Mouse (Mus musculus): ENCODE measurements around the gene 4930523C07Rik. TPM values are rescaled to one million over a fixed set of nuclear protein-coding genes. Genes with fewer than 3 reads are reported as not detected.

The 4930523C07Rik gene
- polyA plus RNA-seq, 1 experiment from 2014 or later: 1.2 TPM

DNA sequence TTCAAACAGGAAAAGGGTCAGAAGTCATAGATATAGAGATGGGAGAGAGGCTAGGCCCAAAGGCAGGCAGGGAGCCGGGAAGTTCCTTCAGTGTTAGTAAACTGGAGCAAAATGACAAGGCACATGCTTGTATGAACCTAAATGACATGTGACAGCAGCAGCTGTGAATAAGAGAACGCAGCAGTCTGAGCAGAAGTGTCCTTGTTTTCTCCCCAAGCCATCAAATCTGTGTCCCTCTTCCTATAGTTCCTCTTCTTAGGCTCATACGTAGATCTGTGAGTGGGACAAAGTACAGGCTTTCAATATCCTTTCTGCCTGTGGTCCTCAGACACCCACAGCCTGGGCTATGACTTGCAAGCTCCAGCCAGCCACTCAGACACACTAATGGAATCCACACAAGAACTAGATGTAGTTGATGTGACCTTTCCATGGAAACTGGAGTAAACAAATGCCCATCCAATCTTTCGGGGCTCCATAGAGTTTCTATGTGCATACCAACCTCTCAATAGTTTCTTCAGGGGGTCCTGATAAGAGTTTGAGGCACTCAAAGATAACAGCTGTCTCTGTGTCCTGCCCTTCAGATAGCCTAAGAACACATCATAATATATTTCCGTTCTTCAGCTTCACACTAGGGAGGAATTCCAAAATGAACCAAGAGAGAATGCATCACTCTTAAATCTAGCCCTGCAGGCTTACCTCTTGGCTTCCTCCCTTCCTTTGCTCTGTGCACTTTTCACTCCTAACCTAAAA is 5.1 kb downstream of the 4930523C07Rik start:
- 85% methylated on average over 5 of the region's 5 CpGs for WGBS
- no peak overlapping the region for H3K27ac ChIP-seq
- no peak overlapping the region for H3K9ac ChIP-seq (replicated peaks)
- H3K4me3 ChIP-seq (replicated peaks): no peak overlapping the region
- ATAC-seq: no peak
- H3K9me3 ChIP-seq: no peaks in the 10 kb centered on the region
- no peak overlapping the region for H3K4me2 ChIP-seq (replicated peaks)
- H3K27me3 ChIP-seq: peaks cover 5% of the 10 kb centered on the region; the same call in 1 of the 2 replicates
- H3K36me3 ChIP-seq: no peaks in the 10 kb centered on the region
- peaks cover 3% of the 10 kb centered on the region for H3K4me1 ChIP-seq (replicated peaks)

DNA sequence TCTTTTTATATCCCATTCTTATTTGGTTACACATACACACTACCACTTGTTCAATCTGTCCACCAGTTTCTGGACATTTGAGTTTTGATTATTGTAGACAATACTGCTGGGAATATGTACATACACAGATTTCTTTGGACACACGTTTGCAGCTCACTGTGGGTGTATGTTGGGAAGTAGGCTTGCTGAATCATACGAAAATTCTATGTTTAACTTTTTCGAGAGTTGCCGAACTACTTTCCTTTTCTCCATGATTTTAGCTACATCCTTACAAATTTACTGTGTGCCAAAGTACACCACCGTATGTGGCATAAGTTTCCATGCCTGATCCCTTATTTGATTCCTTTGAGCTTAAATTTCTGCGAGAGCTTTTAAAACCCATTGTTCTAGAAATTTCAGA is 6.7 kb downstream of the 4930523C07Rik start:
- H3K27ac ChIP-seq: no peak overlapping the region
- no peak overlapping the region for H3K9ac ChIP-seq (replicated peaks)
- no peak overlapping the region for H3K4me3 ChIP-seq (replicated peaks)
- 95% methylated on average over 6 of the region's 6 CpGs for WGBS
- H3K4me2 ChIP-seq (replicated peaks): no peak overlapping the region
- H3K27me3 ChIP-seq: no peaks in the 10 kb centered on the region
- ATAC-seq: no peak
- no peaks in the 10 kb centered on the region for H3K36me3 ChIP-seq
- no peaks in the 10 kb centered on the region for H3K9me3 ChIP-seq
- no peaks in the 10 kb centered on the region for H3K4me1 ChIP-seq (replicated peaks)

DNA sequence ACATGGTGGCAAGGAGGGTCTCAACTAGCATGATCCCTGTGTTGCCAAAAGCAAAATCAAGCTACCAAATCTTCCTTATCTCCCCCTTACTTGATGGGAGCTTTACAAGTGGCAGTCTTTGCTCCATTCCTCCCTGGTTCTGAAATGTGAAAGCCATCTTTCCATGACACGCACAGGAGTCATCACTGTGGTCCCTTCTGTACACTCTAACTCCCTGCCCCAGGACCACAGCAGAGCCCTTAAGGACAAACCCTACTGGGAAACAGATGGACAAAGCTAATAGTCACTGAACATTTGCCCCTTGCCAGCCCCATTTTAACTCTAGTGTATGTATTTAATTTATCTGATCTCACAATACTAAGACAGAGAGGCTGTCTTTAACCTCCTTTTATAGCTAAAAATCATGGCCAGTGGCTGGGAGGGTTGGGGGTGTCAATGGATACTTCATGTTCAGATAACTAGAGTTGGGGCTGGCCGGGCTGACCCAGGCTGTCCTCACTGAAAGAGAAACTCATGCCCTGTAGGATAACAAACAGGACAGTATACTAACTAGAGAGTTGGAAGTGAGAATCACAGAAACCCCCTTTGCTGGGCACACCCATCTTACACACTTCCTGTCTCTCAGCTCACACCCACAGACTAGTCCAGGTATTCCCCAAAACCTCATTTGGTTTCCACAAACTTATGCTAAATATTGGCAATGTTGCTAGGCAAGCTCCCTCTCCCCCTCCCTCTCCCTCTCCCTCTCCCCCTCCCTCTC is 8.6 kb downstream of the 4930523C07Rik start:
- WGBS: 90% methylated on average over 2 of the region's 2 CpGs
- H3K4me3 ChIP-seq (replicated peaks): no peak overlapping the region
- no peaks in the 10 kb centered on the region for H3K36me3 ChIP-seq

DNA sequence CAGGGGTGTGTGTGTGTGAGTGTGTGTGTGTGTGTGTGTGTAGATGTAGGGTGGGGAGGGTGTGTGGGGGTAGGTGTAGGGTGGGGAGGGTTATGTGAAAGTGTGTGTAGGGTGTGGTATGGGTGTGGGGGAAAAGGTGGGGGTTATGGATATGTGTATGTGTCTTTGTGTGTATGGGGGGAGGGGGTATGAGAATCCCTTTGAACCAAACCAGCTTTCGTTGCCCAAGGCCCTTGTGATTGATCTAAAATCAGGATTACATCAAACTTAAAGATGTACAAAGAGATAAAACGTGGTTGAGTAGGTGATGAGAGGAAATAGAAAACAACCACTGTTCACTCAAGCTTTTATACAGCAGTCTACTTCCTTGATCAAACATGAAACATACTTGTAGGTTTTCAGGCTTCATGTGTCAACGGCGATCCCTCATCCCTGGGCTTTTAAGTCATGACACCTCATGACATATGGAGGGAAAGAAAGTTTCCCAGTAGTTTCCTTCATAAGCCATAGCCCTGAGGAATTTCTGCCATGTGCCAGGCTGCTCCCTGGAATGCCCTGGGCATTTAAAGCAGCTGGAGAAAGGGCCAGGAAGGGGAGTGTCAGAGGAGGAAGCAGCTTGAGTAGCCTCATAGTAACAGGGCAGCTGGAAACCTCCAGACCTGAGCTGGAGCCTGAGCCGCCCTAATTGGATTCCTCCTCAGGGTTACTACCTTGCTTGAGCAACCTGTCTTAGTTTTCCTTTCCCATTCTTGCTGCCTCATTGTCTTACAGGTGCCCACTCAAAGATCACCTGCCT is 9.5 kb downstream of the 4930523C07Rik start:
- WGBS: 83% methylated on average over 5 of the region's 5 CpGs
- ATAC-seq: peak; percentile 50; the same call in 1 of the 2 replicates
- Histone ChIP-seq H3K36me3 (no peaks in the 10 kb centered on the region), H3K9me3 (no peaks in the 10 kb centered on the region), H3K4me1 (replicated peaks) (no peaks in the 10 kb centered on the region), H3K27ac (no peak overlapping the region), H3K9ac (replicated peaks) (no peak overlapping the region), H3K4me3 (replicated peaks) (no peak overlapping the region), H3K27me3 (no peaks in the 10 kb centered on the region), H3K4me2 (replicated peaks) (no peak overlapping the region)

More for the DNA sequence above, 8.6 kb downstream of the 4930523C07Rik start:
- Histone ChIP-seq H3K27ac (no peak overlapping the region), H3K4me1 (replicated peaks) (no peaks in the 10 kb centered on the region), H3K9me3 (no peaks in the 10 kb centered on the region), H3K9ac (replicated peaks) (no peak overlapping the region), H3K4me2 (replicated peaks) (no peak overlapping the region), H3K27me3 (no peaks in the 10 kb centered on the region)
- ATAC-seq: no peak

DNA sequence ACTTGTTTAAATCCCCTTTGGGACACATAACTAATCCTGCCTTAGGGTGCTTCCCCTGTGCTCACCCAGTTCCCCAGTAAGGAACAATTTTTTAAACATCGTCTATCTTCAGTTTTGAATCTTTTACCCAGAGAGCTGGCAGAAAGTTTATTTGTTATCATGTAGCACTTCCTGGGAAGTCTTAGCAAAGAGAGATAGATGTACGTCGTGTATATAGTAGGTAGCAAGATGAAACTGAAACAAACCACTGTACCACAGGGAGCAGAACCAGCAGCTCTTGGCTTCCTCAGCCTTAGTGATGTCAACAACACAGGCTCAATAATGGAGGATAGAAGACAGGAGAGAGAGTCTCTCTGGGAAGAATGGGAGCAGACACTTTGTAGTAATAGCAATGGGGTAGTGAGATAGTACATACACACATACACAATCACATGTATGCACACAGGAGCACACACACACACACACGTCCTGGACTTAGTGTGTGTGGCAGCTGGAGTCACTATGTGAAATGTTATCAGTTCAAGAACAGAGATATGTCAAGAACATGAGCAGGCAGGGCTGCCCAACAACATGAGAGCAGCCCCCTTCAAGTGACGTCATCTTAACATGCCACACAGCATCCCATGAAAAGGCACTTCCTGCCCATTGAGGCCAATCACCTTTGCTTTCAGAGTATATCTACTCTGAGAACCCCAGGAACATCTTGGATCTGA is 10.3 kb downstream of the 4930523C07Rik start:
- Histone ChIP-seq H3K4me3 (replicated peaks) (no peak overlapping the region), H3K9me3 (no peaks in the 10 kb centered on the region), H3K36me3 (no peaks in the 10 kb centered on the region), H3K4me1 (replicated peaks) (no peaks in the 10 kb centered on the region), H3K27ac (no peak overlapping the region), H3K27me3 (no peaks in the 10 kb centered on the region), H3K4me2 (replicated peaks) (no peak overlapping the region), H3K9ac (replicated peaks) (no peak overlapping the region)
- no peak for ATAC-seq
- 81% methylated on average over 5 of the region's 5 CpGs for WGBS

DNA sequence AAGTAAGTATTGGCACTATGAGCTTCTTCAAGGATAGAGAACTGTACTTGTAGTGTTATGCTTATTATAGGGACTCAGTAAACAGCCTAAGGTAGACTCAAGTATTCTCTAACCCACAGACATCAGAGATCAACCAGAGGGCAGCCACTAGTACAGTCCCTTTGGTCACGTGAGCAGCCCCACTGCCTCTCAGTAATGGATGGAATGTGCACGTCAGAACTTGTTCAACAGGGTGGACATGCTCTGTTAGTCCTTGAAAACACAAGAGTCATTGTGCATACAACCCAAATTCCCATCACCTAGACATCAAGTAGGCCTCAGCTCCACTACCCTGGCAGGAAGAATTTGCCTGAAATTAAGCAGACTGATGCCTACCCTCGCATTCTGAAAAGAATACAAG is 13.5 kb downstream of the 4930523C07Rik start:
- Histone ChIP-seq H3K4me2 (replicated peaks) (no peak overlapping the region), H3K9me3 (no peaks in the 10 kb centered on the region), H3K4me1 (replicated peaks) (no peaks in the 10 kb centered on the region), H3K27ac (no peak overlapping the region), H3K27me3 (no peaks in the 10 kb centered on the region), H3K36me3 (no peaks in the 10 kb centered on the region), H3K4me3 (replicated peaks) (no peak overlapping the region), H3K9ac (replicated peaks) (no peak overlapping the region)
- WGBS: 70% methylated on average over 3 of the region's 3 CpGs
- no peak for ATAC-seq

DNA sequence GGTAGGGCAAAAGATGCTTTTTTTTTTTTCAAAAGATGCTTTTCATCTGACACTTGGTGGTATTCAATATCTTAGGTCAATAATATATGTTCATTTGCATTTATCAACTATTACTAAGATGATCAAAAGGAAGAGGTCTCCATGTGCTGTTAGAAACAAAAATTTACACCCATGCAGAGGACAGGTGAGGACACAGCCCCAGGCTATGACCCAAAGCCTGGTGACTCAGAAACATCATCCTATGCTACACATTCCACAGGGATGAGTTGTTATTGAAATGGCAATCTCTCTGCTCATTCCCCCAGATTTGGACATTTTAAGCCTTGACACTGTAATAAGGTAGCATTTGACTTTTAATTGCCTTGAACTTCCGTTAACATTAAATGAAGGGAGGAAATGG is 15.7 kb downstream of the 4930523C07Rik start:
- 81% methylated on average over 1 of the region's 1 CpGs for WGBS
- Histone ChIP-seq H3K36me3 (no peaks in the 10 kb centered on the region), H3K27me3 (no peaks in the 10 kb centered on the region), H3K4me3 (replicated peaks) (no peak overlapping the region), H3K9ac (replicated peaks) (no peak overlapping the region), H3K4me2 (replicated peaks) (no peak overlapping the region), H3K9me3 (no peaks in the 10 kb centered on the region), H3K27ac (no peak overlapping the region), H3K4me1 (replicated peaks) (no peaks in the 10 kb centered on the region)
- ATAC-seq: no peak

DNA sequence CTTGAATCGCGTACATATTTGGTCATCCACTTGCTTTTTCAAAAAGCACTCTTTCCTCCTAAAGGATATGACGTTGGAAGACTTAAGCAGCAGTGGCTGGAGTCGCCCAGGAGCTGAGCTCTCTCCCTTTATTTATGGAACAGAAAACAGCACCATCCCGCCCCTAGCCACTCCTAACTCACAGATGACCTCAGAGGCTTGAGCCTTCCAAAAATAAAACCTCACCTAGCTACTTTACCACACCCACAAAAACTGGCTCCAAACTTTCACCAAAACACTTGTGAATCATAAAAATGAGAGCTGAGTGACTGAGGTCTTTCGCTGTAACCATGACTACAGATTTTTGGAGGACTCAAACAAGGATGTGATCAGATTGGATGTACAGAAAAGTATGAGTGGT is 16.4 kb downstream of the 4930523C07Rik start:
- Histone ChIP-seq H3K27me3 (no peaks in the 10 kb centered on the region), H3K9ac (replicated peaks) (no peak overlapping the region), H3K4me1 (replicated peaks) (no peaks in the 10 kb centered on the region), H3K4me3 (replicated peaks) (no peak overlapping the region), H3K9me3 (no peaks in the 10 kb centered on the region), H3K27ac (no peak overlapping the region), H3K4me2 (replicated peaks) (no peak overlapping the region), H3K36me3 (no peaks in the 10 kb centered on the region)
- no peak for ATAC-seq
- WGBS: 75% methylated on average over 6 of the region's 6 CpGs

DNA sequence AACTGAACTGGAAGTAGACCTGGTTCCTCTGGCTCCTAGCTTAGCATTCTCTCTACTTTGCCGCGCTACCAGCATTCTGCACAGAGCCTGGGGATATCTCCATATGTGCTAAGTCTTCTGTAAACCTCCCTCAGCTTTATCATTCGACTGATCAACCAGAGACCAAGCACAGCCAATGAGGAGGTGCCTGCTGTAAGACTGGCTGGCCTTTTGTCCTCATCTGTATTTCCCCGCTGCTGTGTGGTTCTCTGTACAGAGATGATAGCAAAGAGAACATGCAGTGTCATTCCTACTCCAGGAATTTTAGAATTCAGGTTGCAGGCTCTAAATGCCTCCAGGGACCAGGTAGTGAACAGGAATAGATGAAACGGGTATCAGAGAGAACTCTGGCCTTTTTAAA is 17.1 kb downstream of the 4930523C07Rik start:
- Histone ChIP-seq H3K36me3 (no peaks in the 10 kb centered on the region), H3K9ac (replicated peaks) (no peak overlapping the region), H3K27me3 (no peaks in the 10 kb centered on the region), H3K27ac (no peak overlapping the region), H3K4me1 (replicated peaks) (no peaks in the 10 kb centered on the region), H3K4me2 (replicated peaks) (no peak overlapping the region), H3K4me3 (replicated peaks) (no peak overlapping the region), H3K9me3 (peaks cover 2% of the 10 kb centered on the region; the same call in 1 of the 2 replicates)
- ATAC-seq: no peak
- WGBS: 87% methylated on average over 5 of the region's 5 CpGs

DNA sequence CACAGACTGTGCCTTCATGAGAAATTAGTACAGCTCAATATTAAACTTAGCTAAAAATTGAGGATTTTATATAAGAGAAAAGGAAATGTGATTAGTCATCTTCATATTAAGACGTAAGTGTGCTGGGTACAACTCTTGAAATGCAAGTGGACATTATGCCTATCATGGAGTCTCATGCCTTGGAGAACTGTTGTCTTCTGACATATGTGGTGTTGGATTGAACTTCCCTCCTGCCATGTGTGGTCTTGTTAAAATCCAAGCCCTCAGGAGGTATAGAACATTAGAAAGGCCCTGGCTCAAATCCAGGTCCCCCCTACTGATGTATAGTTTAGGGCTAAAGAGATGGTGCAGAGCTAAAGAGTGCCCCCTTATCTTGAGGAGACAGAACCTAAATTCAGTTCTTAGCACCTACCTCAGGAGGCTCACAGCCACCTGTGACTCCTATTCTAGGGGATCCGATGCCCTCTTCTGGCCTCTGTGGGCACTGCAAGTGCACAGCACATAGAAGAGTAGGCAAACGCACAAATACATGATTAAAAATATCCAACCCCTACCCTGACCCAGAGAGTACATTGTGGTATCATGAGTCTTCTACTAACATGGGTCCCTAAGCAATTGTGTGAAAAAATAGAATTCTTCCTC is 17.7 kb downstream of the 4930523C07Rik start:
- H3K9ac ChIP-seq (replicated peaks): no peak overlapping the region
- peaks cover 7% of the 10 kb centered on the region; the same call in 1 of the 2 replicates for H3K9me3 ChIP-seq
- no peaks in the 10 kb centered on the region for H3K4me1 ChIP-seq (replicated peaks)
- H3K27ac ChIP-seq: no peak overlapping the region
- 60% methylated on average over 3 of the region's 3 CpGs for WGBS
- ATAC-seq: no peak
- no peaks in the 10 kb centered on the region for H3K27me3 ChIP-seq
- H3K36me3 ChIP-seq: no peaks in the 10 kb centered on the region
- H3K4me3 ChIP-seq (replicated peaks): no peak overlapping the region
- no peak overlapping the region for H3K4me2 ChIP-seq (replicated peaks)

DNA sequence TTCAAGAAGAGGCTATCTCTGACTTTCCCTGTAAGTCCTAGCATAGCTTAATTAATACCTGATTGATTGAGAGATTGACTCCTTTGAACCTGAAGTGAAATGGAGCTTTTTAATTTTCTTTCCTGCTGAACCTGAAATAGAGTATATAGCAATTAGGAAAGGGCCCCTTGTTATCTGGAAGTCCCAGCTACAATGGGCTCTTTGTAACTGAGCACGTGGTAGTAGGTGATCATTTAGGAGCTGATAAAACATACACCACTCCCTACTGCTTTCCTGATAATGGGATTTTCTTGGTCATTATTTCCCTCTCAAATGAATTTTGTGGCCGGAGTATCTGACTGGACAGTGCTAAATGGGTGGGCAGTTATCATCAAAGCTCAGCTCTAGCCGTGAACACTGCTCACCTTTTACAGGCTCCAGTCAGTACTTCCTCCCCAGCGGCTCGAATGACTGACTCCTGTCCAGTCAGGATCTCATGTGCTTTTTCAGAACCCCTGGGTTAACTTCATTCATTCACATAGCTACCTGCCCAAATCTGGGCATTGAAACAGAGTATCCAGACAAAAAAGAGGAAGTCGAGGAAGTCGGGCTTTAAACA is 20.5 kb downstream of the 4930523C07Rik start:
- Histone ChIP-seq H3K9ac (replicated peaks) (no peak overlapping the region), H3K4me3 (replicated peaks) (no peak overlapping the region), H3K4me1 (replicated peaks) (no peaks in the 10 kb centered on the region), H3K36me3 (no peaks in the 10 kb centered on the region), H3K4me2 (replicated peaks) (no peak overlapping the region), H3K27ac (no peak overlapping the region), H3K27me3 (no peaks in the 10 kb centered on the region), H3K9me3 (peaks cover 11% of the 10 kb centered on the region; the same call in 1 of the 2 replicates)
- WGBS: 66% methylated on average over 7 of the region's 7 CpGs
- no peak for ATAC-seq

Data from midbrain, embryonic 13.5 days (tissue).